Mouse (Mus musculus) MEL (cell line): ENCODE measurements around the gene Traf6.
A peak's percentile ranks its signal among the peaks of the same experiment; 100 is the strongest.

Source experiments
- CTCF ChIP-seq, 3 experiments: IDR thresholded peaks in 2 of 3; conservative IDR thresholded peaks in 1 of 3; 2 replicates each; pipeline ENCODE4 v1.5.1; 2011 to 2012; ENCODE audit warnings: low read length in 3 of 3, low read depth in 2 of 3, mild to moderate bottlenecking in 2 of 3, improper control_type of control experiment in 1 of 3, inconsistent platforms in 1 of 3, mixed read lengths in 1 of 3, moderate library complexity in 1 of 3; ENCODE audit not compliant: control insufficient read depth in 1 of 3, insufficient read depth in 1 of 3, poor library complexity in 1 of 3, severe bottlenecking in 1 of 3
- EP300 ChIP-seq, 2 experiments: IDR thresholded peaks; 2 replicates each; pipeline ENCODE4 v1.6.1; 2011; ENCODE audit warnings: improper control_type of control experiment in 2 of 2, low read length in 2 of 2, low read depth in 1 of 2, mild to moderate bottlenecking in 1 of 2
- GATA1 ChIP-seq: IDR thresholded peaks from 2 replicates; pipeline ENCODE4 v1.6.1; 2011; ENCODE audit warnings: low read depth, low read length, improper control_type of control experiment
- HCFC1 ChIP-seq: IDR thresholded peaks from 2 replicates; pipeline ENCODE4 v1.6.1; 2012; ENCODE audit warnings: low read depth, mild to moderate bottlenecking, inconsistent platforms, low read length, improper control_type of control experiment, moderate library complexity
- NELFE ChIP-seq: IDR thresholded peaks from 2 replicates; pipeline ENCODE4 v1.6.1; 2011; ENCODE audit warnings: low read depth, low read length, improper control_type of control experiment
- NRF1 ChIP-seq: IDR thresholded peaks from 2 replicates; pipeline ENCODE4 v1.6.1; 2014; ENCODE audit warnings: low read depth, mild to moderate bottlenecking, inconsistent platforms, low read length, improper control_type of control experiment, moderate library complexity; ENCODE audit not compliant: poor library complexity, insufficient read depth, severe bottlenecking
- POLR2A ChIP-seq, 2 experiments: IDR thresholded peaks; 2 replicates each; pipeline ENCODE4 v1.6.1; 2011 to 2012; ENCODE audit warnings: low read length in 2 of 2, mild to moderate bottlenecking in 2 of 2, control low read depth in 1 of 2, improper control_type of control experiment in 1 of 2, low read depth in 1 of 2, moderate library complexity in 1 of 2; ENCODE audit not compliant: control insufficient read depth in 1 of 2, insufficient read depth in 1 of 2, poor library complexity in 1 of 2
- ZC3H11A ChIP-seq: IDR thresholded peaks from 2 replicates; pipeline ENCODE4 v1.6.1; 2012; ENCODE audit warnings: low read depth, mild to moderate bottlenecking, inconsistent platforms, low read length, improper control_type of control experiment

DNA sequence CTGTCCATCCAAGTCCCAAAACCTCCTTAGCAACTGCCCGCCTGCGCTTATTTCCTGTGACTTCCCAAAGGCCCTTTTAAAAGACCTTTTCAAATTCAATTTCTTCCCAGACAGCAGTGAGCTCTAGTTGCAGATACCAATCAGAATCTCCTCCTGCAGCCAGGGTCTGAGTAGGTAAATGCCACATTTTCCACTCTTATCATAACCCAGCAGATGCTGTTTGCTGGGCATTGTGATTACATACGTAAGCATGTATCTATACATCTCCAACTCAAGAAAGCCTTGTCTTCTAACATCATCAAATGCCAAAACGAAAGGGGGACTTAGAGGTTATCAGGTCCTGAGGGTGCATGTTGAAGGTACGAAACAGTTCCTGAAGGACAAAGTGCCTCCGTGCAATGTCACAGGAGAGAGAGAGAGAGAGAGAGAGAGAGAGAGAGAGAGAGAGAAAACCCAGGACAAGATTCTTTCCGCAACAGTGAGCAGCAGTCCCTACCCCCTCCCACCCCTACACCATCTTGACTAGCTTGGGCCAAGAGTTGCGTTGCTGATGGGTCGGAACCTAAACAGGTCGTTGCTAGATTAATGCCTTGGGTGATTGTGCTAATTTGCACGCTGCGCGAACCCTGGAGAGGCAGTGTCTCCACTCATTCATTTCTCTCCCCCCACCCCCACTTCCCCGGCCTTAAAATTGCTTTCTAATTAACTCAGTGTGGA lies 25.9 kb upstream of the Traf6 start:
- TF ChIP-seq EP300 (IDR thresholded peaks at IDR 0.05; ENCODE audit: low read depth in 1 of 2, low read length in 2 of 2) (peak in 1 of 2 experiments; percentile 48; a peak in 1 of 4 replicates), NELFE (no peak), GATA1 (0 out of 2 replicates have a peak, but pooled peaks have one; percentile 42), ZC3H11A (no peak), CTCF (IDR thresholded peaks at IDR 0.05 in 2 of 3, conservative IDR thresholded peaks at IDR 0.05 in 1 of 3; ENCODE audit: control insufficient read depth in 1 of 3, insufficient read depth in 1 of 3, low read depth in 2 of 3, low read length in 3 of 3, poor library complexity in 1 of 3, severe bottlenecking in 1 of 3) (no peak), NRF1 (no peak), POLR2A (IDR thresholded peaks at IDR 0.05; ENCODE audit: control insufficient read depth in 1 of 2, insufficient read depth in 1 of 2, low read depth in 1 of 2, low read length in 2 of 2, poor library complexity in 1 of 2) (no peak), HCFC1 (no peak)
